ENCODE assay signal across 27 mouse cellular contexts in the genomic region with DNA sequence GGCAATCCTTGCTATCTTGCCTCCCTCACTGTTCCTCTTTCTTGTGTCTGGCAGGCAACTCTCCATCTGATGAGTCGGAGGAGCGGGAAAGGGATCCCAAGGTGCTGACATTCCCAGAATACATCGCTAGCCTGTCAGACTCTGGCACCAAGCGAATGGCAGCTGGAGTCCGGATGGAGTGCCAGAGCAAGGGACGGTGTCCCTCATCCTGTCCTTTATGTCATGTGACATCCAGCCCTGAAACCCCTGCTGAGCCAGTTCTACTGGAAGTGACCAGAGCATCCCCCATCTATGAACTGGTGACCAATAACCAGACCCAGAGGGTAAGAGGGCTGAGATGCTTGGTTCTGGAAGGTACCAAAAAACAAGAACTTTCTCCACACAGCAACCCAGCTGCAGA.
"Had no signal": no experiment of that assay in that cellular context is flagged by ENCODE, and none has a peak within 500 bp of the region (broad histone marks: within the 10 kb centered on the region; RNA-seq: fewer than 3 reads in every experiment).

No protein-coding gene starts in this region.

- H3K27ac ChIP-seq: limb, embryonic 10.5 days; limb, embryonic 12.5 days; limb, embryonic 13.5 days; limb, embryonic 15.5 days; liver, embryonic 12.5 days; liver, embryonic 13.5 days; liver, embryonic 14.5 days; liver, embryonic 15.5 days; lung, embryonic 15.5 days; macrophage; midbrain, embryonic 10.5 days; midbrain, embryonic 12.5 days; midbrain, embryonic 13.5 days; midbrain, embryonic 15.5 days; neural tube, embryonic 12.5 days had no signal

- H3K4me3 ChIP-seq: limb, embryonic 10.5 days; limb, embryonic 12.5 days; limb, embryonic 13.5 days; limb, embryonic 15.5 days; liver, embryonic 12.5 days; liver, embryonic 13.5 days; liver, embryonic 15.5 days; lung, embryonic 15.5 days; megakaryocyte, embryonic 14.5 days; midbrain, embryonic 10.5 days; midbrain, embryonic 12.5 days; midbrain, embryonic 13.5 days; midbrain, embryonic 15.5 days; myocyte; neural tube, embryonic 12.5 days had no signal

- DNase-seq: liver; liver, embryonic 13.5 days; liver, postnatal 0 days; lung, adult 18-20 months; lung, adult 2 months; lung, embryonic 14.5 days; lung, postnatal 10 days; lung, postnatal 14 days; lung, postnatal 36 days; lung, postnatal 4 days; midbrain, embryonic 14.5 days had no signal
